Mouse (Mus musculus): ENCODE results near the gene Clca2. TPM values are rescaled to one million over a fixed set of nuclear protein-coding genes. Genes with fewer than 3 reads are reported as not detected.

Clca2 gene
- polyA plus RNA-seq, 1 experiment = not detected

DNA sequence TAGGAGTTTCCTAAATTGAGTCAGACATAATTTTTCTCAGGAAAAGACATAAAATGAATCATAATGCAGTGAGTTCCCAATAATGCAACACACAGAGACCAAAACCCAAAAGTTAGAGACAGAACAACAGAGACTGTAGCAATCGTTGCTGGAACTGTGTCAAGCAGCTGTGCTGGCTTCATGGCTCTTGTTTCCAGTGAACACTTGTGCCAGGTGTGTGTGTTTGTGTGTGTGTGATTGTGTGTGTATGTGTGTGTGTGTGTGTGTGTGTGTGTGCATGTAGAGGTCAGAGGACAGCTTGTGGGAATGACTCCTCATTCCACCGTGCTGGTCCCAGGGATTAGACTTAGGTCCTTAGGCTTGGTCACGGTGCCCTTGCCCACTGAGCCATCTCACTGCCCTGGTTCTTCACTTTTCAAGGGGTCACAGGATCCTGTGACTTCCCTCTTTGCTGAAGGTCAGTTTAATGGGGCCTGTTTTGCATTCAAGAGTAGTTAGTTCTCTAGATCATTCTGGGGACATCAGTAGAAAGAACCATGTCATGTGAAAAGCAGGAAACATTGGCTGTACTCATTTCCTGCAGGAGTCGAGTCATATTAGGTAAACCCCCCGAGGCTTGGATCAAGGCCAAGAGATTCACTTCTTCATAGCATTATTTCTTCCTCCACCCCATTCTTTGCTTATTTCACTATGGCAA, 6.0 kb upstream of the Clca2 start:
- TF ChIP-seq CTCF (IDR thresholded peaks at IDR 0.05; ENCODE audit: borderline replicate concordance, insufficient read depth, low read depth, low read length) (no peak), POLR2A (IDR thresholded peaks at IDR 0.05; ENCODE audit: borderline replicate concordance, insufficient read depth, low read length) (no peak)
- Histone ChIP-seq H3K27me3 (ENCODE audit: control insufficient read depth, insufficient read depth, low read length) (no peaks in the 10 kb centered on the region), H3K4me1 (ENCODE audit: control insufficient read depth, insufficient read depth, low read length) (no peaks in the 10 kb centered on the region), H3K4me3 (replicated peaks; ENCODE audit: insufficient read depth, low read depth, low read length) (no peak overlapping the region), H3K27ac (ENCODE audit: insufficient read depth, low read length) (no peak overlapping the region)
- DNase-seq = no peak
- 46% methylated on average over 5 of the region's 5 CpGs for WGBS

GRCm38 (mm10) chr3:145103770-145104169, 4.5 kb upstream of the Clca2 start:
- no peaks in the 10 kb centered on the region for H3K4me1 ChIP-seq (ENCODE audit: control insufficient read depth, insufficient read depth, low read length)
- H3K4me3 ChIP-seq (replicated peaks; ENCODE audit: insufficient read depth, low read depth, low read length) = no peak overlapping the region
- 57% methylated on average over 5 of the region's 5 CpGs for WGBS
- H3K27ac ChIP-seq (ENCODE audit: insufficient read depth, low read length) = no peak overlapping the region
- no peak for DNase-seq
- TF ChIP-seq CTCF (IDR thresholded peaks at IDR 0.05; ENCODE audit: borderline replicate concordance, insufficient read depth, low read depth, low read length) (no peak), POLR2A (IDR thresholded peaks at IDR 0.05; ENCODE audit: borderline replicate concordance, insufficient read depth, low read length) (no peak)
- H3K27me3 ChIP-seq (ENCODE audit: control insufficient read depth, insufficient read depth, low read length) = no peaks in the 10 kb centered on the region

- H3K27ac ChIP-seq (ENCODE audit: insufficient read depth, low read length) = no peak overlapping the region
- no peak for DNase-seq
- H3K4me3 ChIP-seq (replicated peaks; ENCODE audit: insufficient read depth, low read depth, low read length) = no peak overlapping the region
- H3K27me3 ChIP-seq (ENCODE audit: control insufficient read depth, insufficient read depth, low read length) = no peaks in the 10 kb centered on the region
- TF ChIP-seq POLR2A (IDR thresholded peaks at IDR 0.05; ENCODE audit: borderline replicate concordance, insufficient read depth, low read length) (no peak), CTCF (IDR thresholded peaks at IDR 0.05; ENCODE audit: borderline replicate concordance, insufficient read depth, low read depth, low read length) (no peak)
- H3K4me1 ChIP-seq (ENCODE audit: control insufficient read depth, insufficient read depth, low read length) = no peaks in the 10 kb centered on the region
- WGBS = 29% methylated on average over 2 of the region's 2 CpGs
Measured at GRCm38 (mm10) chr3:145103321-145103720, 4.1 kb upstream of the Clca2 start.

GRCm38 (mm10) chr3:145101891-145102555, 2.8 kb upstream of the Clca2 start:
- 69% methylated on average over 9 of the region's 9 CpGs for WGBS
- Histone ChIP-seq H3K4me3 (replicated peaks; ENCODE audit: insufficient read depth, low read depth, low read length) (no peak overlapping the region), H3K4me1 (ENCODE audit: control insufficient read depth, insufficient read depth, low read length) (no peaks in the 10 kb centered on the region), H3K27me3 (ENCODE audit: control insufficient read depth, insufficient read depth, low read length) (no peaks in the 10 kb centered on the region), H3K27ac (ENCODE audit: insufficient read depth, low read length) (no peak overlapping the region)
- DNase-seq = no peak
- TF ChIP-seq POLR2A (IDR thresholded peaks at IDR 0.05; ENCODE audit: borderline replicate concordance, insufficient read depth, low read length) (no peak), CTCF (IDR thresholded peaks at IDR 0.05; ENCODE audit: borderline replicate concordance, insufficient read depth, low read depth, low read length) (no peak)

- no peak overlapping the region for H3K4me3 ChIP-seq (replicated peaks; ENCODE audit: insufficient read depth, low read depth, low read length)
- no peaks in the 10 kb centered on the region for H3K4me1 ChIP-seq (ENCODE audit: control insufficient read depth, insufficient read depth, low read length)
- 74% methylated on average over 8 of the region's 8 CpGs for WGBS
- H3K27ac ChIP-seq (ENCODE audit: insufficient read depth, low read length) = no peak overlapping the region
- TF ChIP-seq CTCF (IDR thresholded peaks at IDR 0.05; ENCODE audit: borderline replicate concordance, insufficient read depth, low read depth, low read length) = no peak
- TF ChIP-seq POLR2A (IDR thresholded peaks at IDR 0.05; ENCODE audit: borderline replicate concordance, insufficient read depth, low read length) = no peak
- DNase-seq = no peak
- no peaks in the 10 kb centered on the region for H3K27me3 ChIP-seq (ENCODE audit: control insufficient read depth, insufficient read depth, low read length)
Measured at GRCm38 (mm10) chr3:145087857-145088598, 11.2 kb downstream of the Clca2 start.

DNA sequence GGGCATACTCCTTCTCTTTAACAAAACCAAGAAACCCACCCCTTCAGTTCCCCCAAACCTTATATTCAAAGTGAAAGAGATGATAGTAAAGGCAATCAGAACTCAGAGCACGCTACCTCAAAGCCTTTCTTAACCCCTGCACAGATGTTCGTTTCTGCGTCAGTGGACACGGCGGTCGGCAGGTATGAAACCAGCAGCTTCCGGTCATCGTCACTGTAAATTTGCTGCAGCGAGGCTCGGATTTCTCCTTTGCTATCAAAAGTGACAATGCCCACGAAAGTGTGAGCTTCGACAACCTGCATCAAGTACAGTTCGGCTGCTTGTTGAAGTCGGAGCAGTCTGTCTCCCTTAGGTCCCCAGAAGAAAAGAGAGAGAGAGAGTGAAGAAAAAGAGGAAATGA, 13.1 kb downstream of the Clca2 start:
- H3K27ac ChIP-seq (ENCODE audit: insufficient read depth, low read length) = no peak overlapping the region
- 92% methylated on average over 14 of the region's 14 CpGs for WGBS

DNA sequence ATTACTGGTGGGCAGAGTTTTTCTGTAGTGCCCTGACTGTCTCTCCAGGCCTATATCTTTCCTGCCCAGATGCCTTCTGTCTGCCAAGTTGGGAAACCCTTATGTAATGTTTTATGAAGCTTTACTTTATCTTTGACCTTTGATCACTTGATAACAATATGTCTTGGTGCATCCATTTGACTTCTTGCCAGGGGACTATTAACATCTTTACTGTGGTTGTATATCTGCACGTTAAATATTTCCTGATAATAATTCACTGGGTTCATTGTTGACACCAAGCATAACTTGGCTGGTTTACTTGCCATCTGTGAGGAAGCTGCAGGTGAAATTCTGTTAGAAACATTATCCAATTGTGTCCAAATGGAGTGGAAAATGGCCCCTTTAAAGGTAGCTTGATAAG, 16.2 kb downstream of the Clca2 start:
- Histone ChIP-seq H3K27me3 (ENCODE audit: control insufficient read depth, insufficient read depth, low read length) (no peaks in the 10 kb centered on the region), H3K4me3 (replicated peaks; ENCODE audit: insufficient read depth, low read depth, low read length) (no peak overlapping the region), H3K27ac (ENCODE audit: insufficient read depth, low read length) (no peak overlapping the region), H3K4me1 (ENCODE audit: control insufficient read depth, insufficient read depth, low read length) (no peaks in the 10 kb centered on the region)
- TF ChIP-seq CTCF (IDR thresholded peaks at IDR 0.05; ENCODE audit: borderline replicate concordance, insufficient read depth, low read depth, low read length) (no peak), POLR2A (IDR thresholded peaks at IDR 0.05; ENCODE audit: borderline replicate concordance, insufficient read depth, low read length) (no peak)
- WGBS = 63% methylated on average over 1 of the region's 1 CpGs
- DNase-seq = no peak

More for the DNA sequence above, 13.1 kb downstream of the Clca2 start:
- Histone ChIP-seq H3K4me1 (ENCODE audit: control insufficient read depth, insufficient read depth, low read length) (no peaks in the 10 kb centered on the region), H3K4me3 (replicated peaks; ENCODE audit: insufficient read depth, low read depth, low read length) (no peak overlapping the region), H3K27me3 (ENCODE audit: control insufficient read depth, insufficient read depth, low read length) (no peaks in the 10 kb centered on the region)
- DNase-seq = no peak
- TF ChIP-seq CTCF (IDR thresholded peaks at IDR 0.05; ENCODE audit: borderline replicate concordance, insufficient read depth, low read depth, low read length) (no peak), POLR2A (IDR thresholded peaks at IDR 0.05; ENCODE audit: borderline replicate concordance, insufficient read depth, low read length) (no peak)

All from cerebellum, adult 2 months (tissue).